Mouse (Mus musculus) spleen, adult 18-20 months (tissue): ENCODE results near the gene Strbp.
A peak's percentile ranks its signal among the peaks of the same experiment; 100 is the strongest.
"Not testable (repeated sequence)": the region's sequence is repeated elsewhere in the genome, so short reads cannot be mapped to it uniquely, and the experiment has no call there.

ENCODE experiments used
- DNase-seq, 2 experiments: peaks; one replicate each; pipeline ENCODE4 v3.0.0; 2022; ENCODE audit warnings: mixed read lengths in 2 of 2

The Strbp gene

DNA sequence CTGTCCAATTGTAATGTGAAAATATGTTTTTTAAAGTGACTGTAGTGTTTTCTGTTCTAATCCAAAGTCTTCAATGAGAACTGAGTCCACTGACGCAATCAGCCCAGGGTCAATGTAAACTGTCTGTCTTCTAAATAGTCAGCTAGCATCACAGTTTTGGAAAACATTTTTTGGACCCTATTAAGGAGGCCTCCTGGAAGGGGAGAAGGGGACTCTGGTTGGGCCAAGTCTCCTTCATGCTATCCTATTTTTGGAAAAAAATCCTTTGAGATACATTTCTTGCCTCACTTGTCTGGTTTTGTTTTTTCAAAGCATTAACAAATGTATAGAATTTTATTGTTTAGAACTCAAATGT is 184.4 kb downstream of the Strbp start:
- no peak for DNase-seq

DNA sequence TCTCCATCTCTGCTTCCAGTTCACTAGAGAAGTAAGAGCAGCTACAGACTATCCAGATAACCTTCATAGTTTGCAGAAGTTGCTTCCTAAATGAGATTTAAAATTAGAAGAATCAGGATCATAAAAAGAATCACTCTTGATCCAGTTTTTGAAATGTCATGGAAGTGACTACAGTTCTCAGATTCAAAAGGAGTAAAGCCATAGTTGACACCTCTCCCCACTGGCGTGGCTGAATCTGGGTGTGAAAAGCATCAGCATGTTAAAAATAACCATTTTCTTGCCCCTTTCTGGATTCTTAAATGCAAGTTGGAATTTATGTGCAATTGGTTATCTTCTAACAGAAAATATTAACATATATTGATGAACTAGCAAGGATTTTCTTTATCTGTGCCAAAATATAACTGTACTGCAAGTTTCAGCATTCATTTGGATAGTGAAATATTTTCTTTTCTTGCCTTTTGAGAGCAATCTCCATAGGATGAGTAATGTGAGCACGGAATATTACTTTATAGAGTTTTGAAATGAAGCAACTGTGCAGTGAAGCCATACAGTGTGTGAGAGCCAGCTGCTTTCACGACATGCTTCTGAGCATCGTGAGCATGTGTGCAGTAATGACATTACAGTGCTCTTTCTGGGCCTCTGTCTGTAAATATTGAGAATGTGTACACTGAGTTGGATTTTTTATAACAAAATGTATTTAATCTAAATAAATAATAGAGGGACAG is 184.9 kb downstream of the Strbp start:
- no peak for DNase-seq

DNA sequence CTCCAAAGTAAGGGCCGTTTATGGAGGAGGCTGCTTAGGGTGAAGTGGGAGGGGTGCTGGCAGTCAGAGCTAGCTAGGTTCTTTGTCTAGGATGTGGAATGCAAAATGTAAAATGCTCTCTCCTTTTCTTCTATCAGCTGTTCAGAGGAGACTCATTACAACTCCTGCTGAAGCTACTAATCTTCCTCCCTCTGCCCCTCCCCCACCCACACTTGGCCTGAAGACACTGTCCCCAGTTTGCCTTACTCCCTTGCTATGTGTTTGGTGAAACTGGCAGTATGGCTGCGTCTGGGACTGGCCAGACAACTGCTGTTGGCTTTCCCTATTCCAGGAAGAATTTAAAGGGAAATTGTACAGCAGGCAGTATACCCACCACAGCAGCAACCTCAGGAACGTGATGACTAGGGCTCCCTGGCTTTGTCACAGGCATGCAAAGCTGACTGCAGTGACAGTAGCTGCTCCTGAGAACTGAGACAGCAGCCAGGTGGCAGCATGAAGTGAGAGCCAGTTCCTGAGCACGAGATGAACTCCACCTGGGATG is 186.7 kb downstream of the Strbp start:
- DNase-seq, result no peak

DNA sequence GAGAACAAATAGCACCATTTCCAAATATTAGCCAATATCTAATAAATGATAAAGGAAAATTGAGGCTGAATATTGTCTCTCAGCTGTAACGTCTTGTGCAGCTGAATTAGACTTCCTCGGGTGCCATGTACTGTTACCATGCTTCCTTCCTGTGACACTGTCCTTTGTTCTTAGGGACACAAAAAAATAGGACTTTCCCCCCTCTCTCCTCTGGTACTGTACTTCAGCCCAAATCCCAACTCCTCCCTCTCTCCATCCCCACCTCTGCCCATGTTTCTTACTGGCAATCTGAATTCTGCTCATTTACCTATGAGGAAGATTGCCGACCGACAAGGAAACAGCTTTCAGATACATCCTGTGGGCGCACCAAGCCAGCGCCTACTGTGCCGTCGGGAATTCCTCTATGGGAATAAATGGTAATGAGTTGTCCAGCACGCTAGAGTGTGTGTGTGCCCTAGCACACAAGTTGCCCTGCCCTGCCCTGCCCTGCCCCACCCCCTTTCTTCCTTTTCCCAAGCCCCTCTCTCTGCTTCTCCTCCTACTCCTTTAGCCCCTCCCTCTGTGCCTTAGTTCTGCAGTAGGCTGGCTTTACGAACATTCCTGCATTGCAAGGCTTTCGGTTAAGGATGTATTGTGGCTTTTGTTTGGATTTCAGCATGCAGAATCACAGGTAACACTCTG is 187.5 kb downstream of the Strbp start, which contains the start of gene Gpr21:
Gene Gpr21 (plus strand): TSS at position 303 of the 681 bp plus-strand sequence.
- DNase-seq, result no peak

DNA sequence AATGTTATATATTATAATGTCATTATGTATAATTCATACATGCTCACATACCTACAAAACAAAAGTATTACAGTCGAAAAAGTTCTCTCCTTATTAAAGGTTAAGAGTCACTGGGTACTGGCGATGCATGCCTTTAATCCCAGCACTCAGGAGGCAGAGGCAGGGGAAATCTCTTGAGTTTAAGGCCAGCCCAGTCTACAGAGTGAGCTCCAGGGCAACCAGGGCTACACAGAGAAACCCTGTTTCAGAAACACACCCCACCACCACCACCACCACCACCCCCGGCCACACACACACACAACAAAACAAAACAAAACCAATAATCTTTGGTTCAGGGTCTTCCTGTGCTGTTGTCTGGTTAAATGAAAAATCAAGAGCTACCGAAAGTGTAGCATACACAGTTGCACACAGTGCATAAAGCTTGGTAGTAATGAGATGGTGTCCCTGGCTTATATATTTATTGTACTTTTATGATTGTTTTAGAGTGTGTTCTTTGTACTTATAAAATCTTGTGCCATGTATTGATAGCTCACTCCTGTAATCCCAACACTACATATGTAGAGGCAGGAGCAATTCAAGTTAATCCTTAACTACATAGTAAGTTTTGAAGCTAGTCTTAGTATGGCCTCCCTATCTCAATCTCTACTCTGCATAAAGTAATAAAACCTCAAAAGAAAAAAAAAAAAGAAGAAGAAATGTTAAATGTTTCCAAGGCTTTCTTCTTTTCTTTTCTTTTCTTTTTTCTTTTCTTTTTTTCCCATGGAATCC is 192.3 kb downstream of the Strbp start:
- no peak for DNase-seq

DNA sequence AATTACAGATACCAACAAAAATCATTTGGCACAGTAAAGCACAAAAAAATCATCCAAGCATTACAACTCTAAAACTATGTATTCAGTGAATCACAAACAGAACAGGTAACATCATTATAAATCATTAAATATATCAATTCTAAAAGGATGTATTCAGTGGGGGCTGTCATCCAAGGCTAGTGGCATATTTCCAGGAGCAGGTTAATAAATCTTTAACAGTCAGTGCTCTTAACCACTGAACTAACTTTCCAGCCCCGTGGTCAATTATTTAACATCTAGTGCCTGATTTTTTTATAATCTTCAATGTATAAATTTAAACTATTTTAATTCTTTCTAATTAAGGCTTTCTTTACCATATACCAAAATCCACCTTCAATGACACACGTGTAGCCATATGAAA is 197.8 kb downstream of the Strbp start:
- DNase-seq, result not testable (repeated sequence)

DNA sequence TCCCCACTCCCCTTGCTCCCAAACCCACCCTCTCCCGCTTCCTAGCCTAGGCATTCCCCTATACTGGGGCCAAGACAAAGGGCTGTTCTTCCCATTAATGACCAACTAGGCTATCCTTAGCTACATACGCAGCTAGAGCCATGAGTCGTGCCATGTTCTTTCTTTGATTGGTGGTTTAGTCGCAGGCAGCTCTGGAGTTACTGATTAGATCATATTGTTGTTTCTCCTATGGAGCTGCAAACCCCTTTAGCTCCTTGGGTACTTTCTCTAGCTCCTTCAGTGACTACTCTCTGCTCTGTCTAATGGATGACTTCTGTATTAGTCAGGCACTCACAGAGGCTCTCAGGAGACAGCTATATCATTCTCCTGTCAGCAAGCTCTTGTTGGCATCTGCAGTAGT is 206.3 kb downstream of the Strbp start:
- DNase-seq, result no peak

DNA sequence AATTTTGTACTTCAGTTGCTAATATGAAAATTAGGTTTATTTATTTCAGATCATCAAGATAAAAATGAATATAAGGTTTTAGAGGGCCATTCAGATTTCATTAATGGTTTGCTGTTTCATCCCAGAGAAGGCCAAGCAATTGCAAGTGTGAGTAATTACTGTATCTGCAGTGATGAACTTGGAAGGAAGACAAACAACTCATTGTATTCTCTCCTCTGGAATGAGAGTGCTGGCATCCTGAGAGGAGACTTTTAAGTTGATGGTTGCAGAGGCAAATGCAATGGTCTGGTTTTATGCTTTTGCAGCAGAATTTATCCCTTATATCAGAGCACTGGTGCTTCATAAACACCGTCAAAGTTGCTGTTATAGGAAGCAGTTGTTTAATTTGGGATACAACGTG is 214.7 kb downstream of the Strbp start:
- DNase-seq, result no peak

DNA sequence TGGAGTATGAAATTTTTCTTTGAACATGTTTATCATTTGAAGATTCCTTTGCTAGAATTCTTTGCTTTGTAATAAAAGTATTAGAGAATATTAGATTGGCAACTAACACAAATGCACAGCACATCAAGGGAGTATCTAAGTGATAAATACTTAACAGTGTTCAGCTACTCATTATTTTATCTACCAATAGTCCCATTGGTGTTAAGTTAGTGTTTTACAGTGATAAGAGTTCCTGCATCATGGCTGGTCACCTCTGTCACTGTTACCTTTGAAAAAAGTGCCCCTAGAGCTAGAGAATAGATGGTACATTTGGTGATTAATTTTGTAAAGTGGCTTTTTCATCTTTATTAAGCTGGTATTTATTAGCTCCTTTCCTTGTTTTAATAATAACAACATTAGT is 217.3 kb downstream of the Strbp start:
- no peak for DNase-seq

DNA sequence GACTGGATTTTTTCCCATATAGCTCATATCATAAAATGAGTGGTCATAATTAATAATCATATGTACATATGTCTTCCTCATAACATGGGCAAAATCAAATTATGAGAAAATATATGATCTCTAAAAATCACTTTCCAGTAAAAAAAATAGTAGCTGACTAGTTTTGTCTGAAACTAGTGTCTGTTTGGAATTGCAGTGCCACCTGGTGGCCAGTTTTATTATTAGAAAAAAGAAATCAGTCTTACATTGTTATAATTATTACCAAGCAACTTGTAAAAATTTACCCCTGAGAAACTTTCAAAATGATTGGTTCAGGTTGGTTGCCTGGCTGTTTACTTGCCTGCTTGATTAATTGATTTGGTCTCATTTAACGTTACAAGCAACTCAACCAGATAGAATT is 218.3 kb downstream of the Strbp start:
- DNase-seq, result peak in 1 of 2 experiments; percentile 21

DNA sequence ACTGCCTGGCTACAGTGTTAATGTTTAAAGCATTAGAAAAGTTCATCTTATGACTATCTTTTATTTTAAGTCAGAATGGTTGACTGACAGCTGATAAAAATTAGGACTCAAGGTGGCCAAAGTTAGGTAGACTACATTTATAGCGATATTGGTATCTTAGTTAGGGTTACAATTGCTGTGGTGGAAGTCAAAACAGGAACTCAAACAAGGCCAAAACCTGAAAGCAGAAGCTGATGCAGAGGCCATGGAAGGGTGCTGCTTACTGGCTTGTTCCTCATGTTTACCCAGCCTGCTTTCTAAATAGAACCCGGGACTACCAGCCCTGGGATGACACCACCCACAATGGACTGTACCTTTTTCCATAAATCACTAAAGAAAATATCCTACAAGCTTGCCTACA is 219.5 kb downstream of the Strbp start:
- DNase-seq, result no peak

DNA sequence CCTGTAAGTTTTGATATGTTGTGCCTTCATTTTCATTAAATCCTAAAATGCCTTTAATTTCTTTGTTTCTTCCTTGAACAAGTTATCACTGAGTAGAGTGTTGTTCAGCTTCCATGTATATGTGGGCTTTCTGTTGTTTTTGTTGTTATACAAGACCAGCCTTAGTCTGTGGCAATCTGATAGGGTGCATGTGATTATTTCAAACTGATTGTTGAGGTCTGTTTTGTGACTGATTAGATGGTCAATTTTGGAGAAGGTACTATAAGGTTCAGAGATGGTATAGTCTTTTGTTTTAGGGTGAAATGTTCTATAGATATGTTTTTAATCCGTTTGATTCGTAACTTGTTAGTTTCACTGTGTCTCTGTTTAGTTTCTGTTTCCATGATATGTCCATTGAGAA is 223.6 kb downstream of the Strbp start:
- no peak for DNase-seq

DNA sequence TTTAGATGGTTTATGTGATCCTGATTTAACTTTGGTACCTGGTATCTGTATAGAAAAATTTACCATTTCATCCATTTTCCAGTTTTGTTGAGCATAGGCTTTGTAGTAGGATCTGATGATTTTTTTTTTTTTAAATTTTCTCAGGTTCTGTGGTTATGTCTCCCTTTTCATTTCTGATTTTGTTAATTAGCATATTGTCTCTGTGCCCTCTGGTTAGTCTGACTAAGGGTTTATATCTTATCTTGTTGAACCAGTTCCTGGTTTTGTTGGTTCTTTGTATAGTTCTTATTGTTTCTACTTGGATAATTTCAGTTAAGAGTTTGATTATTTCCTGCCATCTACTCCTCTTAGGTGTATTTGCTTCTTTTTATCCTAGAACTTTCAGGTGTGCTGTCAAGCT is 224.1 kb downstream of the Strbp start:
- no peak for DNase-seq

DNA sequence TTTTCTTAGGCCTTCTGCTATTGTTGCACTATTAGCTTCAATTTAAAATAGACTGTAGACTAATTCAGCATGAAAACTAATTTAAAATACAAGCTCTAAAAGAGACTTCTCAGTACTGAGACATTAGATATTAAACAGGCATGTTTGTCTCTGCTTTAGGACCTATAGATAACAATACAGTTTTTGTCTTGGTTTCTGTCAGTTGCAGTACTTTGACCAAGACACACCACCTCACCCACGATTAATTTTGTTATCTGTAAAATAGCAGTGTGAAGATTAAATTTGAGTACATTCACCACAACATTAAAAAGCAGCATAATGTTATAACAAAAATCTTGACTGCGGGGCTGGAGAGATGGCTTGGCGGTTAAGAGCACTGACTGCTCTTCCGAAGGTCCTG is 237.4 kb downstream of the Strbp start:
- no peak for DNase-seq

DNA sequence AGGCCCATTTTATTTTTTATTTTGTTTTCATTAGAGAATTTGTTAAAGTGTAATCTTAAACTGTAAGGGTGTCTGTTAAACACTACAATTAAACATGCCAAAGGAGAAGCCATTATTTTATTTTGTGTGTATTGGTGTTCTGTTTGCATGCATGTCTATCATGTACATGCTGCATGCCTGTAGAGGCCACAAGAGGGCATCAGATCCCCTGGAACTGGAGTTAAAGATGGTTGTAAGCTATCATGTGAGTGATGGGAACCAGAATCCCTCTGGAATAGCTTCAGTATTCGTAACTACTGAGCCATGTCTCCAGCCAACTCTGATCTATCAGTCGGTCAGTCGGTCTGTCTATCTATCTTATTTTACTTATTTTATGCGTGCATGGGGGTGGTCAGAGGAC is 243.0 kb downstream of the Strbp start:
- DNase-seq, result no peak

DNA sequence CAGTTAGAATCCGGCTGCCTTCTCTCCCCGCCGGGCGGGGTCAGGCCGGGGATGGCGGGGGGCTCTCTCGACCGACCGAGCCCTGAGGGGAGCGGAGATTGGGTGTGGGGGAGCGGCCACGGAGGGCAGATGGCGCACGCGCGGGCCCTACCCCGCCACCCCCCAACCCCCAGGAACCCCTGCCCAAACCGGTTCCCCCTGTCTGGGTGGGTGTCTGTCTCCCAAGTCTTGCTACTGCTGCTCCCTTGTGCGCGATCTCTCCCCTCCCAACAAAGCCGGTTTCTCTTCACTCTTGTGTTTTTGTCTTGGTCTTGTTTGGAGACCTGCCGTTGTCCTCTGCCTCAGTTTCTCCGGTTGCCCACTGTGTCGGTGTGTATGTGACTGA is 251.3 kb downstream of the Strbp start:
- DNase-seq, result no peak

DNA sequence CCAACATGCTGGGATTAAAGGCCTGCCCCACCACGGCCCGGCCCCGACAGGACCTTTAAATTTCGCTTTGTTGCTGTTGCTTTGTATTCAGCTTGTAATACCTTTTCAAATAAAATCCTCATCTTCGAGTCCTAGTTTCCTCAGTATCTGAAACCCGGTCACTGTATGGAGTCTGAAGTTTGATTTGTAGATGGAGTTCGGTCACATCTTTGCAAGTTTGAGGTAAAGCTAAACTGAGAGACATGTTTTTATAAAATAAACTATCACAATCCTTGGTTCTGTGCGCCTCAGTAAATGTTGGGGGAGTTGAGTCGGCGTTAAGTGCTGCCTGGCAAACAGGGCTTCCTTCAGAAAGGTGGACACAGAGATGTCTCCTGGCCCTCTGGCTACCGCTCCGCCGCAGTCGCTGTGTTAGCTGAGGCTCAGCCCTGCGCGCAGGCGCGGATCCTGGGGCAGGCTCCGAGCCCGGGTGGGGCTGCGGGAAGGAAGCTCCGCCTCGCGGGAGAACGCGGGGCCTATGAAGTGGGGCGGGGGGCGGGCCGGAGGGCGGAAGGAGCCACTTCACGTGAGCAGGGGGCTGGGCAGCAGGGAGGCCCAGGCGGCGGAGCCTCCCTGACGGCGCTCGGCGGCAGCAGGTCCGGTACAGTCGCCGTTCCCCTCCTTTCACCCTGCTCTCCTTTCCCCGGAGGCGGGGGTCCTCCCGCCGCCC is 251.8 kb downstream of the Strbp start:
- peak; percentile 87 for DNase-seq

DNA sequence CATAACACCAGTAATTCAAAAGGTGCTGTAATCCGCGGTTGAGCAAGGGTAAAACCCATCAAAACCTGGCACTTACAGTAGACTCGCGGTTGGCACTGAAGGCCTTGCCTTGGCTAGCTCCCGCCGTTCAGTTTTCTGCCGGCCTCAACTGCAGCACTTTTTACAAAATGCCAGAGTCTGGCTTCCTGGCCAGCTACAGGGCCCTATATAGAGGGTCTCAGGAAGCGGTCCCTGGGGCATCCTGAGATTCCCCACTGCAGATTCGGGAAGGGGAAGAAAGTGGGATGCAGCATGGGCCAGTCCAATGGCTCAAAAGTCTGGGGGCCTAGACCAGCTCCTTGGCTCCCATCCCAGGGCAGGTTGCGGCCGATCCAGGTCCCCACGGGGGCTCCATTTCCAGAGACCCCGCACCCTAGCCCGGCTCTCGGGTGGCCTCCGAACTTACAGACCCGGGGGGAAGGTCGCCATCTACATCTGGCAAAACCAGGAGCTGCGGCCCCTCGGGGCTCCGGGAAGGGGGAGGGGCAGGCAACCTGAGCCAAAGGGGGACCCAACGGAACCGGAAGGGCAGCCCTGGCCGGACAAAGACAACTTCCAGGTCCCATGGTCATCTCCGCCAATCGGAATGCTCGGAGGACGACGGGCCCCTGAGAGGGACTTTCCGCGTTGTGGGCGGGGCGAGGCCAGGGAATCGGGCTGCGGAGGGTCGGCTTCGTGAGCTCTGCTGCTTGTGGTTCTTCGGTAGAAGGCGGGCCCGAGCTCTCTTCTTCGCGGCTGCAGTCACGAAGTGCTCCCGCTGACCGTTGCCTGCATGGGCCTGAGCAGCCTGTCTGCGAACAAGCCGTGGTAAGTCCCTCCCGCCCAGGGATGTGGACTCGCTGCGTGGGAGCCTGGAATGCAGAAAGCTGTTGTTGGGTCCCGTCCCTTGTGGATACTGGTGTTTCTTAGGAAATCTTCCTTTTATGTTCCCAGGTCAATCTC is 260.8 kb downstream of the Strbp start, which contains the start of the genes Zbtb26, Zbtb6 and Rabgap1:
Gene Zbtb26 (minus strand): TSS at position 525 of the 981 bp plus-strand sequence.
Gene Zbtb6 (minus strand): TSS at position 561 of the 981 bp plus-strand sequence.
Gene Rabgap1 (plus strand): TSS at position 669 of the 981 bp plus-strand sequence.
- peak; percentile 87 to 88 for DNase-seq
